Mouse (Mus musculus) liver (tissue): ENCODE measurements around the gene Ttc21a.

Experiments
- DNase-seq: peaks from one replicate; pipeline ENCODE4 v3.0.0-alpha.2; 2020; ENCODE audit warnings: mixed read lengths

The Ttc21a gene

GRCm38 (mm10) chr9:119937005-119937773 is at the start of gene Ttc21a, which contains the start of gene Gorasp1:
TSS of gene Ttc21a (plus strand) at chr9:119937606.
TSS of gene Gorasp1 (minus strand) at chr9:119937565.
- peak; percentile 90 for DNase-seq

- no peak for DNase-seq
These were observed 48.6 kb upstream of the Ttc21a start for GRCm38 (mm10) chr9:119888843-119889246.

GRCm38 (mm10) chr9:119889446-119889845 is 48.0 kb upstream of the Ttc21a start:
- DNase-seq: no peak

GRCm38 (mm10) chr9:119890692-119891091 is 46.7 kb upstream of the Ttc21a start:
- DNase-seq: no peak

DNA sequence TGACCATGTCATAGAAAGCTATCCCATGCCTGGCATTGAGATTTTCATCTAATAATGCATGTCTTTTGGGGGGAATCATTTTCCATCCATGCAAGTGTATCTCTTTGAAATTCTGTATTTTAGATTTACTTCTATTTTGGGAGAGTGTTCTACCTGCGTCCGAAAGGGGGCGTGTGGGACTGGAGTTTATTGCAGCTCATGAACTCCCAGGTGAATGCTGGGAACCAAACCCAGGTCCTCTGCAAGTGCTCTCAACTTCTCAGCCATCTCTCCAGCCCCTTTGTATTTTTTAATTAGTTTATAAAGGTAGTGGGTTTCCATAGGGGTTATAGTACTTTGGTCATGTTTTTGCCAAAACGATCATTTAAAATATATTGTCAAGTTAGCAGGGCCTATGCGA is 43.5 kb upstream of the Ttc21a start:
- no peak for DNase-seq

DNA sequence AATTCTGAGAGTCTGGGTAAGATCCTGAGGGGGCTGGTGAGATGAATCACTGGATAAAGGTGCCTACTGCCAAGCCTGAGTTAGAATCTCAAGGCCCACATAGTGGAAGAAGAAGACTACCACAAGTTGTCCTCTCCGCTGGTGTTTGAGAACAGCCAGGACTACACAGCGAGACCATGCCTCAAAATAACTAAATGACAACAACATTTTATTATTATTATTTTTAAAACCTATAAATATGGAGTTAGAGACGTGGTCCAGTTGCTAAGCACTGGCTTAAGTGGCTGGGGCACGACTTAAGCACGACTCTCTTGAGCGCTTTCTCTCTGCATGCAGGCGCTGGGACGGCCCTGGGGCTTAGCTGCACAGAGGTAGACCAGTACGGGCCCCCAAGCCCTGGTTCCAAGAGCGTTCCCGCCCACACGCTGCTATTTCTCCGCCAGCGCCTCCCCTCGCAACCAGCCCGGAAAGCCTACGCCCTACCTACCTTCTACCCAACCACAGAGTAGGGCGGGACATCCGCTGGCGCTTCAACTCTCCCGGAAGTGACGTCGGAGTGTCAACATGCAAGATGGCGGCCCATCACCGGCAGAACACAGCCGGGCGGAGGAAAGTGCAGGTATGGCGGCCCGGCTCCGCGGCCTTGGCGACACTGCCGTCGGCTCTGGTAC is 42.9 kb upstream of the Ttc21a start, which contains the start of gene Wdr48:
TSS of gene Wdr48 (plus strand) at position 540 of the 671 bp plus-strand sequence.
- peak; percentile 95 for DNase-seq

DNA sequence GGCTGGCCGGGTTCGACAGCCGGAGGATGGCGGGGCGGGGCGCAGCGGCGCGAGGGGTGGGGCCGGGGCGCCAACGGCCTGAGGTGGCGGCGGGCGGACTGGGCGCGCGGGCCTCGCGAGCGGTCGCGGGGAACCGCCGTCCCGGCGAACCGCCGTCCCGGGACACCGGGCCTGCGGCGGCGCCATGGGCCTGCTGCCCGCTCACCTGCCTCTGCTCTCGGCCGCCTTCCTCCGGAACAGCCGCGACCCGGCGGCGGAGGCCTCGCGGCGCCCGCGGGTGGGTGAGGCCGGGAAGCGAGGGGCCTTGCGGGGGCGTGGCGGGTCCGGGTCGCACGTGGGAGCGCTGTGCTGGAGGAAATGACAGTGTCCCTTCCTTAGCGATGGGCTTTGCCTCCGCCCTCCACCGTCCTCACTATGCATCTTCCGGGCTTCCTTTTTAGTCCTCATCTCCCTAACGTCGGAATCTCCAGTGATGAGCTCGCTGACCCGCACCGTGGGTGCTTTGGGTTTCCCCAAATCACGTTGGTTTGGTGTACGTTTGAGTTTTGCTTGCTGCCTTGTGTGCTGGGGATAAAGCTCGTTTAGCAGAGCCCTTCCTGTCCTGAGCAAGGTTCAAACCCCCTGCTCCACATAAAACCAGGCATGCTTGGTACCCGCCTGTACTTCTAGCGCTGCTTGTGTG is 42.2 kb upstream of the Ttc21a start:
- DNase-seq: peak; percentile 46

DNA sequence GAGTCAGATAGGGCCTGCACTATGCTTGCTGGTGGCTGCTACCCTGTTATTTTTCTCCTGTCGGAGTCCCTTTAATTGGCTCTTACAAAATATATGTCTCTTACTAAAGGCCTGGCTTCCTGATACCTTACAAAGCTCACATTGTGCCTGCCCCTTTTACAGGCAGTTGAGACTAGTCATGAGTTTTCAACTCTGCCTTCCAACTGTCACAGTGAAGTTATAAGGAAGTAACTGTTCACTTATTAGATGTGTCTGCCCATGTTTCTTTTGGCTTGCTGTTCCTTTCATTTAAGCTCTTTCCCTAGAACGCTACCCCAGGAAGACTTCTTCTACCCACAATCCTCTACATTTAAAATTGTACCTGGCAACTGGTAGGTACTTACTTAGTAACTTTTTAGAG is 38.0 kb upstream of the Ttc21a start:
- DNase-seq: no peak

DNA sequence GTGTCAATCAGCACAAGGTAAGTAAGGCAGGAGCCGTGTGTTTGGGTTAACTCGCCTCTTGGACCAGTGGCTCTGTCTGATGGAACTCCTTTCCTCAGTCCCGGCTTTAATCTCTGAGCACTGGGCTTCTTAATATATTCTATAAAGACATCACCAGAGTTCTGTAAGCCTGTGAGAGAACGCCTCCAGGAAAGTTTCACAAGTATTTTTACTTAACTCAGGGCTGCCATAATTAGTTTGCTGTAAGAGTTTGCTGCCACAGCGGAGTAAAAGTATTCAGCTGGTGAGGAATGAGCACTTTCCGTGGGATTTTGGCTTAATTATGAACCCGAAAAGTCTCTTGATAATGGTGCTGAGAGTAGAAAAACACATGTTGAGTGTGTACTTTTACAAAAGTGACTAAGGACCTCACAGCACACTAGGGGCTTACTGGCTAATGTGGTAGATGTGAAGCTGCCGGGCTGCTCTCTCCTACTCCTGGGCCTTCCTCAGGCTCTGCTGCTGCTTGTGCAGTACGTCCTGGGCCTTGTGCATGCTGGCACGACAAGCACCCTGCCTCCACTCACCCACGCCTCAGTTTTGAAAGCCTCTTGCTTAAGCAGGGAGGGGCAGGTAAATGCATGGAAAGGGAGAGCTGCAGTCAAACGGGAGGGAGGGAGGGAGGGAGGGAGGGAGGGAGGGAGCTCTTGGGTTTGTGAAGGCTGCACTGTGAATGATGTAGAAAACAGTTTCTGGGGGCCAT is 34.8 kb upstream of the Ttc21a start:
- no peak for DNase-seq

- DNase-seq: no peak
These were observed 28.7 kb upstream of the Ttc21a start for GRCm38 (mm10) chr9:119908708-119909107.

DNA sequence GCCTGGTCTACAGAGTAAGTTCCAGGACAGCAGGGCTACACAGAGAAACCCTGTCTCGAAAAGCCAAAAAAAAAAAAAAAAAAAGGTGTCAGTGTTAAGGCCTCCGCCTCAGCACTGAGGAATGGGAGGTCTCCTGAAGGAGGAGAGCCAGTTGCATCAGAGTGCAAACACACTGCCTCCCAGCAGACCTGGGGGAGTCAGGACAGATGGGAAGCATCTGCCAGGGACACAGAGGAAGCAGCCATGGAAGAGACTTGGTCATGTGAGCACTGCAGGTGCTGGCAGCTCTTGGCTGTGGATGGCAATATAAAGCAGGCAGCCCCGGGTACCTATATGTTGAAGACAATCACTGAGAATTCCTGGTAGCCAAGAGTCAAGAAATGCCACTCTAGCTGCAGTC is 27.5 kb upstream of the Ttc21a start:
- DNase-seq: no peak

GRCm38 (mm10) chr9:119913087-119913838 is 24.1 kb upstream of the Ttc21a start:
- no peak for DNase-seq

DNA sequence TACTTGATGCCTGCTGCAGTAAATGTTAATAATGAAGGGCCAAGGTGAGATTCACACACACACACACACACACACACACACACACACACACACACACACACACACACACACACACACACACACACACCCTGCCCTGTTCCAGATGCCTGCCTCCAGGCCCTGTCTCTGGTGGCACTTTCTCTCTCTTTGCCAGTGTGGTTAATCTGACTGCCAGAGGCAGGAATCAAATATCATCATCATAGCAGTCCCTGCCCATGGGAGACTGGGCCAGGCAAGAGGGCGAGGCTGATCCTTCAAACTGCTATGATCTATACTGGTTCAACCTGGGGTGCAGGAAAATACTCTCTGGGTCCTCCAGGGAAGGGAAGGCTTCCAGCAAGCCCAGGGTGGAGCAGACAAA is 17.5 kb upstream of the Ttc21a start:
- no peak for DNase-seq

DNA sequence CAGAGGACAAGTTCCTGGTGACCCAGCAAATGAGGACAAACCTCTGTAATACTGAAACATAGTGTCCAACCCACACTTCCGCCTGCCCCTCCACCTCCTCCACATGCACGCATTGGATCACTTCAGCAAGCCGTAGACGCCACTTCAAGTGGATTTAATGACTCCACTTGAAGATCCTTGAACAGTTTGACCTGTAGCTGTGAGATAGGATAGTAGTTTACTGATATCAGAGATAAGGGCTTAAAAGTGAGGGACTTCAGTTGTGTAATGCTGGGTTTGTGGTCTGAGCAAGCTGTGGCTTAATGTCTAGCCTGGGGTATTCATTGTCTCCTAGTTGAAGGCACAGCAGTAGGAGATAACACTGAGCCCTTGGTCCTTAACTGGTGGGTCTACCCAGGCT is 13.9 kb upstream of the Ttc21a start:
- no peak for DNase-seq

GRCm38 (mm10) chr9:119925120-119925657 is 12.2 kb upstream of the Ttc21a start:
- DNase-seq: peak; percentile 39

GRCm38 (mm10) chr9:119925729-119926128 is 11.7 kb upstream of the Ttc21a start:
- DNase-seq: no peak

- no peak for DNase-seq
These were observed 10.9 kb upstream of the Ttc21a start for GRCm38 (mm10) chr9:119926497-119926896.

GRCm38 (mm10) chr9:119932358-119932757 is 5.0 kb upstream of the Ttc21a start:
- DNase-seq: no peak

- DNase-seq: no peak
These were observed 3.7 kb upstream of the Ttc21a start for GRCm38 (mm10) chr9:119933675-119934074.

DNA sequence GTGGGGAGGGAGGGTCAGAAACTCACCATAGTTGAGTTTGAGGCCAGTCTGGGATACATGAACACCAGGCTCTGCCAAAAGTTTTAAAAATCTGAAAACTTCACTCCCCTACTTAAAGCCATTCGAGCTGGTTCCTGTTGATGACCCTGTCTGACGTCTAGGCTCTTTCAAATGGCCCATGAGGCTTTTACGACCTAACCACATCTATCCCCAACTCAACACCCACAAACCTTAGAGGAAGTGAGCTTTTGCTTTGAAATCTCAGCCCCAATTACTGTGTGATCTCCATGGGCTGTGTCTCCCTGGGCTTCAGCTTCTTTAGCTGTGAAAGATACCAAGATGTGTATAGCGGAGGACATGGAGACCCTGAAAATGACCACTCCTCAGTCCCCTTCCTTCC is 1.1 kb downstream of the Ttc21a start:
- DNase-seq: no peak

GRCm38 (mm10) chr9:119939646-119940045 is 2.2 kb downstream of the Ttc21a start:
- no peak for DNase-seq

DNA sequence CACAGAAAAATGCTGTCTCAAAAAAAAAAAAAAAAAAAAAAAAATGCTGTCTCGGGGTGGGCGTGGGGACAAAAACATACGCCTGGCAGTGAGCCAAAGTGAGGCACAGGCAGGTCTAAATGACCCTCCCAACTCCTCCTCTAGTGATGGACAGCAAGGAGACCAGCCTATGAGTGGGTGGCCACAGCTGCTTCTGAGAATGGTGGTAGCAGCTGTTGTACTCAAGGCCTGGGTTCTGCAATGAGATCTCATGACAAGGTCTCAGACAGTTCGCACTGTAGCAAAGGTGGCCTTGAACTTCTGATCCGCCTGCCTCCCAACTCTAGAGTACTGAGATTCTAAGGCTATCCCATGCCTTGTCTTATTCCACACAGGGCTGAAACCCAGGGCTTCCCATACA is 4.0 kb downstream of the Ttc21a start:
- no peak for DNase-seq
